Mouse (Mus musculus) midbrain, embryonic 12.5 days (tissue): ENCODE data around the gene Zfp462. TPM values are rescaled to one million over a fixed set of nuclear protein-coding genes. Genes with fewer than 3 reads are reported as not detected.

ENCODE experiments used
- ATAC-seq: fragments of 200-750 bp; cut with Nextera tagmentation; 2 replicates; pipeline ENCODE4 v1.8.0; 2017; ENCODE audit warnings: low read depth, moderate TSS enrichment, moderate library complexity; ENCODE audit not compliant: low FRiP score
- H3K27ac ChIP-seq: fragments of 300-500 bp; sonication (generic); replicated peaks from 2 replicates; pipeline ENCODE4 v1.5.1; 2016; ENCODE audit warnings: mild to moderate bottlenecking
- H3K27me3 ChIP-seq: fragments of 300-500 bp; sonication (generic); 2 replicates; pipeline ENCODE4 v1.6.1; 2016; ENCODE audit warnings: mild to moderate bottlenecking
- H3K36me3 ChIP-seq: fragments of 300-500 bp; sonication (generic); 2 replicates; pipeline ENCODE4 v1.6.1; 2016
- H3K4me1 ChIP-seq: fragments of 300-500 bp; sonication (generic); 2 replicates; pipeline ENCODE4 v1.6.1; 2016
- H3K4me2 ChIP-seq: fragments of 300-500 bp; sonication (generic); replicated peaks from 2 replicates; pipeline ENCODE4 v1.6.1; 2016; ENCODE audit warnings: mild to moderate bottlenecking, moderate library complexity
- H3K4me3 ChIP-seq: fragments of 300-500 bp; sonication (generic); 2 replicates; pipeline ENCODE4 v1.5.1; 2016; ENCODE audit warnings: mild to moderate bottlenecking
- H3K9ac ChIP-seq: fragments of 300-500 bp; sonication (generic); replicated peaks from 2 replicates; pipeline ENCODE4 v1.6.1; 2016; ENCODE audit warnings: mild to moderate bottlenecking, moderate library complexity
- H3K9me3 ChIP-seq: fragments of 300-500 bp; sonication (generic); 2 replicates; pipeline ENCODE4 v1.6.1; 2016; ENCODE audit warnings: mild to moderate bottlenecking
- WGBS: fragments of 180-500 bp; shearing (Covaris S2); methylation state at CpG from one replicate; pipeline ENCODE4 v1.1.7; 2016; 5-methylcytosine and 5-hydroxymethylcytosine counted together
- polyA plus RNA-seq: library from polyadenylated mRNA; unstranded; fragments of >200 nt; fragmentation: Nextera tagmentation; extraction: Ambion mirVana; gene quantifications from 2 replicates; pipeline ENCODE4 v1.2.1, GENCODE M21; 2016

Gene Zfp462
- polyA plus RNA-seq, 1 experiment from 2014 or later: 20.2 TPM

GRCm38 (mm10) chr4:55100851-55101250, 156.0 kb downstream of the Zfp462 start:
- no peak overlapping the region for H3K4me2 ChIP-seq
- H3K27me3 ChIP-seq: no peaks in the 10 kb centered on the region
- H3K4me1 ChIP-seq: no peaks in the 10 kb centered on the region
- H3K27ac ChIP-seq: no peak overlapping the region
- H3K36me3 ChIP-seq: no peaks in the 10 kb centered on the region
- 79% methylated on average over 2 of the region's 2 CpGs for WGBS
- ATAC-seq: no peak
- no peak overlapping the region for H3K9ac ChIP-seq
- no peak overlapping the region for H3K4me3 ChIP-seq
- no peaks in the 10 kb centered on the region for H3K9me3 ChIP-seq

- no peak overlapping the region for H3K27ac ChIP-seq
- ATAC-seq: no peak
- 94% methylated on average over 9 of the region's 9 CpGs for WGBS
- no peak overlapping the region for H3K4me3 ChIP-seq
- no peaks in the 10 kb centered on the region for H3K4me1 ChIP-seq
- H3K27me3 ChIP-seq: no peaks in the 10 kb centered on the region
- no peaks in the 10 kb centered on the region for H3K9me3 ChIP-seq
- no peak overlapping the region for H3K9ac ChIP-seq
- H3K36me3 ChIP-seq: no peaks in the 10 kb centered on the region
- H3K4me2 ChIP-seq: no peak overlapping the region
Measured at GRCm38 (mm10) chr4:55101601-55102000, 156.8 kb downstream of the Zfp462 start.

- Histone ChIP-seq H3K9me3 (no peaks in the 10 kb centered on the region), H3K4me1 (no peaks in the 10 kb centered on the region)
Measured at GRCm38 (mm10) chr4:55102382-55102781, 157.5 kb downstream of the Zfp462 start.

GRCm38 (mm10) chr4:55103575-55103974, 158.7 kb downstream of the Zfp462 start:
- Histone ChIP-seq H3K9me3 (no peaks in the 10 kb centered on the region), H3K4me3 (no peak overlapping the region)

More at GRCm38 (mm10) chr4:55102382-55102781, 157.5 kb downstream of the Zfp462 start:
- Histone ChIP-seq H3K4me3 (no peak overlapping the region), H3K27ac (no peak overlapping the region), H3K9ac (no peak overlapping the region), H3K27me3 (no peaks in the 10 kb centered on the region), H3K36me3 (no peaks in the 10 kb centered on the region), H3K4me2 (no peak overlapping the region)
- no peak for ATAC-seq
- 92% methylated on average over 2 of the region's 3 CpGs for WGBS

DNA sequence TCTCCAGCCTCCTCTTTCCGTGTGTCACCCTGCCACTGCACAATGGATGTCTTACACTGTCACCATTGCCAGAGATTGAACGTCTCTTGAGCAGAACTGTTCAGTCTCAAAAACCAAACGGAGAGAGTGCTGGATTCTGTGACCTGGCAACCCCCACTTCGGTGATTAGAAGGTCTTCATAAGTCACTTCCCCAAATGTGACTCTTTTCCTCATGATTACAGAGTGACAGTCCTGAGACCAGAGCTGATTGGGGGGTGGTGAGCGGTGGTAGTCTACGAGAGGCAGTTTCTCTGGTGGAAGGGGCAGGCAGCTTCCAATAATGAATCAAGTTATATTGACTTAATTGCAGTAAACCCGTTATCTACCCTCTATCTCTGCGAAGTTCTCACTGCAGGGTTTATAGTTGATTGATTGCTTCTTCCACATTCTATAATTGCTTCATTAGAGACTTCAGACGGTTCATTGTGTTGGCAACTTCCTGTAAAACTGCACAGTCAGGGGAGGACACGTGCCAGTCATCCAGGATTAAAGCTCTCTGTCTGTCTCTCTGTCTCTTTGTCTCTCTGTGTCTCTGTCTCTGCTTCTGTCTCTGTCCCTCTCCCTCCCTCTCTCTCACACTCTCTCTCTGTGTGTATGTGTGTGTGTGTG, 173.1 kb downstream of the Zfp462 start:
- Histone ChIP-seq H3K9me3 (no peaks in the 10 kb centered on the region), H3K27me3 (no peaks in the 10 kb centered on the region), H3K4me3 (no peak overlapping the region), H3K36me3 (no peaks in the 10 kb centered on the region), H3K4me1 (no peaks in the 10 kb centered on the region; the same call in 1 of the 2 replicates), H3K27ac (no peak overlapping the region), H3K9ac (no peak overlapping the region), H3K4me2 (no peak overlapping the region)
- no peak for ATAC-seq
- WGBS: 82% methylated on average over 10 of the region's 10 CpGs

More at GRCm38 (mm10) chr4:55103575-55103974, 158.7 kb downstream of the Zfp462 start:
- H3K9ac ChIP-seq: no peak overlapping the region
- no peaks in the 10 kb centered on the region for H3K36me3 ChIP-seq
- H3K4me1 ChIP-seq: no peaks in the 10 kb centered on the region
- 68% methylated on average over 3 of the region's 3 CpGs for WGBS
- ATAC-seq: no peak
- H3K4me2 ChIP-seq: no peak overlapping the region
- no peaks in the 10 kb centered on the region for H3K27me3 ChIP-seq
- no peak overlapping the region for H3K27ac ChIP-seq

GRCm38 (mm10) chr4:55121126-55121525, 176.3 kb downstream of the Zfp462 start:
- 81% methylated on average over 2 of the region's 2 CpGs for WGBS
- no peak for ATAC-seq
- no peak overlapping the region for H3K9ac ChIP-seq
- H3K36me3 ChIP-seq: no peaks in the 10 kb centered on the region
- H3K27me3 ChIP-seq: no peaks in the 10 kb centered on the region
- no peaks in the 10 kb centered on the region for H3K9me3 ChIP-seq
- peaks cover 9% of the 10 kb centered on the region for H3K4me1 ChIP-seq
- no peak overlapping the region for H3K4me3 ChIP-seq
- no peak overlapping the region for H3K27ac ChIP-seq
- no peak overlapping the region for H3K4me2 ChIP-seq

DNA sequence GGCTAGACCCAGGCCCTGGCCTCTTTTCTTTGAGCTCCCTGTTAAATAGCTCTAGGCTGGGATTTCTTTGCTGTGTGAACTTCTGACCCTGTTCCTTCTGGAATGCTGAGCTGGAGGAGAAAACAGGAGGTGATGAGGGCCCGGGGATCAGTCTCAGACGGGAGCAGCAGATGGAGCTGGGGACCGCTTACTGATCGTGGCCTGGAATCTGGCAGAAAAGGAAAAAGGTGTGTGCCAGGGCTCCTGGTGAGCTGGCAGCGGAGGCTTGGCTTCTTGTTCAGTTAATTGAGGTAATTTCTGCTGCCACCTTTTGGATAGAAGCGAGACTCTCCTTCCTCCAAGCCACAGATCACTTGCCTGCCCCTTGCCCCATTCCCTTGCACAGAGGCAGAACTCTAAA, 177.1 kb downstream of the Zfp462 start:
- ATAC-seq: no peak
- H3K27ac ChIP-seq: no peak overlapping the region
- no peaks in the 10 kb centered on the region for H3K9me3 ChIP-seq
- H3K4me3 ChIP-seq: no peak overlapping the region
- 59% methylated on average over 6 of the region's 6 CpGs for WGBS
- H3K36me3 ChIP-seq: no peaks in the 10 kb centered on the region
- no peaks in the 10 kb centered on the region for H3K27me3 ChIP-seq
- H3K9ac ChIP-seq: no peak overlapping the region
- peaks cover 9% of the 10 kb centered on the region for H3K4me1 ChIP-seq
- H3K4me2 ChIP-seq: no peak overlapping the region

GRCm38 (mm10) chr4:55124126-55124525, 179.3 kb downstream of the Zfp462 start:
- Histone ChIP-seq H3K36me3 (no peaks in the 10 kb centered on the region), H3K4me1 (peaks cover 9% of the 10 kb centered on the region), H3K4me3 (no peak overlapping the region), H3K9me3 (no peaks in the 10 kb centered on the region), H3K4me2 (no peak overlapping the region), H3K9ac (no peak overlapping the region), H3K27me3 (no peaks in the 10 kb centered on the region), H3K27ac (no peak overlapping the region)
- 94% methylated on average over 3 of the region's 3 CpGs for WGBS
- ATAC-seq: no peak

- no peaks in the 10 kb centered on the region for H3K27me3 ChIP-seq
- no peak overlapping the region for H3K27ac ChIP-seq
- H3K4me3 ChIP-seq: no peak overlapping the region
- no peak overlapping the region for H3K9ac ChIP-seq
- ATAC-seq: no peak
- no peak overlapping the region; the same call in 1 of the 2 replicates for H3K4me2 ChIP-seq
- H3K36me3 ChIP-seq: no peaks in the 10 kb centered on the region
- H3K4me1 ChIP-seq: peaks cover 9% of the 10 kb centered on the region
- WGBS: 30% methylated on average over 11 of the region's 11 CpGs
- no peaks in the 10 kb centered on the region for H3K9me3 ChIP-seq
Measured at GRCm38 (mm10) chr4:55125048-55125737, 180.3 kb downstream of the Zfp462 start.

DNA sequence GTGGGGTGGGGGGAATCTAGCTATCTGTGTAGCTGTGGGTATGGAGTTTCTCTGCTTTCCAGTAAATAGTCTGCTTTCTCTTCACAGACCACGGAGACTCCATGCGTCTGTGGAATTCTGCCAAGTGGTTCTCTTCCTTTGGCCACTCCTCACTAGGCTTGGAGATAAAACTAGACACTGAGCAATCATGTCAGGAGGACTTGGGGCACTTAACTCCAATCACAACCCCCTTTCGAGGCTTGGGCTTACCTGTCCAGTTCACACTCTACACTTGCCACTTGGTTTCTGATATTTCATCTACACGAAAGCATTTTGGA, 180.8 kb downstream of the Zfp462 start:
- no peaks in the 10 kb centered on the region for H3K9me3 ChIP-seq
- WGBS: 77% methylated on average over 4 of the region's 4 CpGs
- ATAC-seq: no peak
- H3K4me1 ChIP-seq: peaks cover 9% of the 10 kb centered on the region
- no peak overlapping the region; the same call in 1 of the 2 replicates for H3K4me2 ChIP-seq
- no peaks in the 10 kb centered on the region for H3K36me3 ChIP-seq
- no peaks in the 10 kb centered on the region for H3K27me3 ChIP-seq
- H3K9ac ChIP-seq: no peak overlapping the region
- no peak overlapping the region for H3K27ac ChIP-seq
- H3K4me3 ChIP-seq: no peak overlapping the region

DNA sequence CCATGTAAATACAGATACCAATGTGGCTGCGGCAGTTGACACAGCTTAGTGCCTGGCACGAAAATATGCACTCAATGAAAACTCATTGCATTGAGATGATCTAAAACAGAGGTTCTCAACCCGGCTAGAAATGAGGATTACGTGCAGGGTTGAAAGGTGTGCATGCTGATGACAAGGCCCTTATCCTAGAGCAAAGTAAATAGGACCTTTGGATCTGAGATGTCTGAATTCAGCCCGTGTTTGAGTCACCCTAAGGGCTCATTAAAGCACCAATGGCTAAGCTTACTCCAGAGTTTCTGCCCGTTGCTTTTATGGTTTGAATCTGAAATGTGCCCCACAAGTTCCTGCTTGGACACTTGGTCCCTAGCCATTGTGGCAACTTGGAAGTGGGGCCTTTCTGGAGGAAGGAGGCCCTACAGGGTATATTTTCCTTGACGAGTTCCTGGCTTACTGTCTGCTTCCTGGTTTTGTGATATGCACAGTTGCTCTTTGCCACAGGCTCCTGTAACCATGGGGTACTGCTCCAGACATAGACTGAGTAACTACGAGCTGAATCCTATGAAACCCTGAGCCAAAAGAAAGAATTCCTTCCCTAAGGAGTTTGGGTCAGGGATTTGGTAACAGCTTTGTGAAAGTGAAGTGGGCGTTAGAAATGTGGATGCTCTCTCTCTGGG, 182.5 kb downstream of the Zfp462 start:
- H3K9me3 ChIP-seq: no peaks in the 10 kb centered on the region
- WGBS: 86% methylated on average over 9 of the region's 9 CpGs
- ATAC-seq: no peak
- no peak overlapping the region for H3K4me2 ChIP-seq
- no peak overlapping the region for H3K9ac ChIP-seq
- no peak overlapping the region for H3K27ac ChIP-seq
- no peaks in the 10 kb centered on the region for H3K36me3 ChIP-seq
- H3K27me3 ChIP-seq: no peaks in the 10 kb centered on the region
- H3K4me1 ChIP-seq: peaks cover 9% of the 10 kb centered on the region
- H3K4me3 ChIP-seq: no peak overlapping the region

- no peak overlapping the region for H3K27ac ChIP-seq
- no peak overlapping the region for H3K4me2 ChIP-seq
- WGBS: 82% methylated on average over 13 of the region's 13 CpGs
- H3K9me3 ChIP-seq: no peaks in the 10 kb centered on the region
- H3K9ac ChIP-seq: no peak overlapping the region
- H3K4me1 ChIP-seq: peaks cover 9% of the 10 kb centered on the region
- H3K4me3 ChIP-seq: no peak overlapping the region
- H3K36me3 ChIP-seq: no peaks in the 10 kb centered on the region
- H3K27me3 ChIP-seq: no peaks in the 10 kb centered on the region
- no peak for ATAC-seq
Measured at GRCm38 (mm10) chr4:55128088-55128835, 183.4 kb downstream of the Zfp462 start.
